Mouse (Mus musculus) fibroblast of lung, adult 2 months (primary cell): ENCODE results near the gene Prkch.

Experiments used
- DNase-seq: peaks from one replicate; pipeline ENCODE4 v3.0.0-alpha.2; 2011; ENCODE audit warnings: low read depth

The Prkch gene

DNA sequence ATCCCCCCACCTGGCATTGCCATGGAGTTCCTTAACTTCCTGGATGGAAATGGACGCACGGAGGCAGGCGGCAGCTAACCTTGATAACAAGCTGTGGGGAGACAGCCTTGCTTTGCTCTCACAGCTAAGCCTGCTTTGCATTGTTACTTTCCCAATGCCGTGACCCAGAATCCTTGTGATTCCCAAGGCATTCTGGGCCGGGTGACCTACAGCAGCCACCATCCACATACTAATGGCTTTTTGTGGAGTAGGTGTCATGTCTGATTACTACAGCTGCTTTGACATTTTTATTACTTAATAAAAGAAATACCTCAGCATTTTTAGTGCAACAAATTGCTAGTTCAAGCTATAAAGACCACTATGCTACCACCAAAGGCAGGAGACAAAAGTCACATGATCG, 177.4 kb downstream of the Prkch start:
- no peak for DNase-seq

DNA sequence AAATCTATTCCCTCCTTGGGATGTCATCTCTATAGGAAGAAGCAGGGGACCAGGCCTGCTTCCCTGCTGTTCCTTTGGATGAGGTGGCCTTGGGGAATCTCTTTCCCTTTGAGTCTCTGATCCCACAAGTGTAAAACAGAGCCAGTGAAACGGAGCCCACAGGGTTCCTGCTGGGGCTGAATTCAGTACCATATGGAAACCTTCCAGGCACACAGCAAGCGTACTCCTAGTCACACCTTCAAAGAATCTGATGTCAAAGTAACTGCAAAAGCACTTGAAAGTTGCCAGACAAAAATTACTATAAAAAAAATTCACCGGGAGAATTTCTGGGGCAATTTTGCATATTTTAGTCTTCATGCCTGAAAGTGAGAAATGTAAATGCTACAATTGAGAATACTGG, 178.2 kb downstream of the Prkch start:
- no peak for DNase-seq

DNA sequence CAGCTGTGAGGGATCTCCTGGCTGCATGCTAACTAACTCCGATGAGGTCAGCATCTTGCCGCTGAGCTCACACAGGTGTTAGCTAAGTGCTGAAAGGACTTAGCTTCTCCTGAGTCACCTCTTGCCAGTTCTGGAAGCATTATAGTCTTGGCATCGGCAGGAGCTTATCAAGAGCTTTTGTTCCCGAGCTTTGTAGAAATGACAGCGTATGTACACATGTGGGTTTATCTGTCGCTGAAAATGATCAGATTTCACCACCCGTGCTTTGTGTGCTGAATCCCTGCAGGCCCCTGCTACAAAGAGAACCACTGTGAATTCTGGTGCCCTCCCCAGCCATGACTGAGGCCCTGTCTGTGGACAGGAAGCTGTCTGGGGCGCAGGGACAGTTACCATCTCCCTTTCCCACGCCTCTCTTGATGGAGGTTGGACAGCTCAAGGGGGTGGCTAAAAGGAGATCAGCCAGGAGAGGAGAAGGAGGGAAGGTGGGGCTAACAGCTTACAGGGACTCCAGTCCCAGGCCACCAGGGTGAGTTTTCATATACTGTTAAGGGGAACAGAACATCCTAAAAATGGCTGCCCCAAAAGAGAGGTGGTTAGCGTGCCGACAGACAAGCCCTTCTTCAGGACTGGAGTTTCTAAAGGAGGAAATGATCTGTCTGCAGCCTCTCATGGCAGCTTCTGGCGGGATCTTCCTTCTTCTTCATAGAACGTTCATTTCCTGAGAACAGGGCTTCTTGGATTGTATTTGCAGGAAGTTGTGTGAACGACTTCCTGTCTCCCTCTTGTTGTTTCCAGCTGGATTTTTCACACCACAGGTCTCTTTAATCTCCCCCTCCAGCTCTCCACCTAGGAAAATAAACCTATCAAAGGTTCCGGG, 180.3 kb downstream of the Prkch start:
- no peak for DNase-seq

DNA sequence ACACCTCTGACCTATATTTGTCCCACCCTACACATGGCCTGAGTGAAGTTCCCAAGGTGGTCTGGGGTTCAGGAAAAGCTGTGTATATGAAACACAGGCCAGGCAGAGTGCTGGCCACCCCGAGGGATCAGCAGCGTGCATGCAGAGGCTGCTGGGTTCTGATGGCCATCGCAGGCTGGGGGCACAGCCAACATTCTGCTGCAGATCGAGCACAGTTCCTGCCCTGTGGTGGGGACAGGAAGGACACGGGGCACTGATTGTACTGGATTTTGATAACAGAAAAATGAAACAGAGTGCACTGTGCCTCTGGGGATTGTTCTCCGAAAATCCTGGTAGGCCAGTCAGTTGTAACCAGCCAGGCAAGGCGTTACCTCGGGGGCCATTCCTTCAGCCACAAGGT, 181.6 kb downstream of the Prkch start:
- no peak for DNase-seq

DNA sequence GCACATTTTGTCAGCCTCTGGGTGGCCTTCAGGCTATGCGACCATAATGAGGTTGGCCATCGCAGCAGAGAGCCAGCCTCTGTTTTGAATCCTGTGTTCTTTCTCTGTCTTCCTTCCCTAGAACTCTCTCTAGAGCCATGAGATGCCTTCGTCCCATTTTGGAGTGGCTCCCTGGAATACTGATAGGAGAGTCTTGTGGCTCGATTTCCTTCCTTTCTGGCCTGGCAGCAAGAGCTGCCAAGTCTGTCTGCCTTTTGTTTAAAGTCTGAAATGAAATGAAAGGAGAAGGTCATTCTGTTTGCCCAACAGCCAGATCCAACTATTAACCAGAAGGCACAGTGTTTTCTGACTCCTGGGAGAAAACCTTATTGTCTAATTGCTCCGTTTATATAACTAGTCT, 184.2 kb downstream of the Prkch start:
- no peak for DNase-seq

DNA sequence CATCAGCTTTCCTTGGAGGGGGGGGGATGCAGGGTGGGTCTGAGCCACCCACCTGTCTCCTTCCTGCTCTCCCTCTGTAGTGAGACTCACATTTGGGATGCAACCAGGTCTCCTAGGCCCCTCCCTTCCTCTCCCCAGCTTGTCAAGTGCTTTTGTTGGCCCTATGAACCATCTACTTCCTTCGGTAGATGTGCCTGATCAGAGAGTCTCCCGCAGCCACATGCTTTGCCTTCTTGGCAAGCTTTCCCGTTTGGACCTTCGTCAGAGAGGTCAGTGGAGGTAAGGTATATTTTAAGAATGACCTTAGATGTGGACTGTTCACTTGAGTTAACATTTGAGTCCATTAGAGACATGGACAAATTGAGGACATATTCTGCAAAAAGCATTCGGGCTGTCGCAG, 184.9 kb downstream of the Prkch start:
- no peak for DNase-seq

DNA sequence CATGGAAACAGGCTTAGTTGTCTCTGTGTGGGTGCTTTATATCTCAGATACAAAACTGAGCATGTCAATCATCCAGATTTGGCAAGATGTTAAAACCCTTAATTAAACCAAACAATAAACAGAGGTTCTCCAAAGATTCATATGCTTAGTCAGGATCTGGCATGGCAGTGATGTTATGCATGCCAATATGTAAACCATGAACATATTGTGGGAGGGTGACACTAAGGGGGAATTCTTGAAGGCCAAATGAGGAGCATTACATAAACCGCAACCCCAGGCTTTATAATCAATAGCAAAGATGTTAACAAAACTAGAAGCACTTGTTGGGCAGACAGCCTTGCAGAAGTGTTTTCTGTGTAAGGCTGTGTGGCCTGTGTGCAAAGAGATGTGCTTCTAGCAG, 186.2 kb downstream of the Prkch start:
- no peak for DNase-seq

DNA sequence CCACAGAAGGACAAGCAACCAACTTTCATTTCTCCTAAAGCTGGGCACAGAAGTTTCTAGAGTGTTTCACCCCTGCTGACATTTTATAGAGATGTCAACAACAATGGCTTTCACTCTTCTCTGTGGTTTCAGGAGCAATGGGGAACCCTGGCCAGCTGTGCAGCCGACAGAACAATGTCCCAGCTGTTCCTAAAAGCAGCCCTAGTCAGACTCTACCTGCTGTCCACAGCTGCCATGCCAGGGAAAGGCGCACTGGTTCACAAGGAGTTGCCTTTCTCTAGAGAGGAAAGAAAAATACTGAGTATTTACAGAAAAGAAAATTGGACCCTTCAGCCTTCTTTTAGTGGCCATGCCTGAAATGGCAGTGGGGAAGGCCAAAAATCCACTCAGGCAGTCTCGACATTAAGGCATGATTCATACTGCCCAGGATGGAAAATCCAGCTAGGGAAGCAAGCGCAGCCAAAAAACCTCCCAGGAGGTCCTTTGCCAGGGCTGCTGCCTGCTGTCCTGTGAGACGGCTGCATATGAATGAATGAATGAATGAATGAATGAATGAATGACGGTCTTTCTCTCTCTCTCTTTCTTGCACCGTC, 190.3 kb downstream of the Prkch start:
- peak; percentile 93 for DNase-seq

DNA sequence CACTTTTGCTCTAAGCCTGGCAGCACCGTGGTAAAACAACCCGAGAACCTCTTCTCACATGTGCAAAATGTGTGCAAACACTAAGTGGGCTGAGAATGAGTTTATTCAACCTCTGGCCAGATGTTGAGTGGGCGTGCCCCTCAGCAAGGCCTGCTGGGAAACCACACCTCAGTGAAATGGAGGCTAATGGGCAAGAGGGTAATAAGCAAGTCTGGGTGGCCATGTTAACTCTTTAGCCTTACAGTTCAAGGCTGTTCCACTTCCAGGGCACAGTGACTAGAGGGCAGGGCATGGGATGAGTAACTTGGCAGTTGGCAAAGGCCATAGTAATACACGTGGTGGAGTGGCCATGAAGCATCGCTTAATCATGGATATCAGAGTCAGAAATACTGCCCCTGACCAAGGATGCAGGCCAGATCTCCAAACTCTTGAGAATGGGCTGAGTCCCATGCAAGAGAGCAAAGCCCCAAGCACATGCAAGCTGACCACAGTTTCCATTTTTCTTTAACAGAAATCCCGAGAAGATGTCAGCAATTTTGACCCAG, 191.9 kb downstream of the Prkch start:
- no peak for DNase-seq

DNA sequence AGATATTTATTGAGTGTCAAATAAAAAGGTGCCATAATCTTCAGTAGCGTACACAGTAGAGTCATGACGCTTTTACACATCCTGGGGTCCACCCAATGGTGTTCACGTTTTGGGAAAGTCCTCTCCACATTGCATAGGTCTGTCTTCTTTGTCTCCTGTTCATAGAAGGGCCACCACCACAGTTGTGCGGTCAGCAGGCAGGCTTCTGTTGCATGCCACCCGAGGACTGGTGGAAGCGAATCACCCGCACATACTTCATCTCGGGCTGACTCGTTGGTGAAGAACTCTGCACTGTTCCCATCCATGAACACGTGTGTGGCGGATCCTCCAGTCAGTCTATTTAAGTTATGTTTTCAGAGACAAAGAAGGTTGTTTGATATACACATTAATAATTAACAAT, 193.1 kb downstream of the Prkch start:
- DNase-seq: no peak

DNA sequence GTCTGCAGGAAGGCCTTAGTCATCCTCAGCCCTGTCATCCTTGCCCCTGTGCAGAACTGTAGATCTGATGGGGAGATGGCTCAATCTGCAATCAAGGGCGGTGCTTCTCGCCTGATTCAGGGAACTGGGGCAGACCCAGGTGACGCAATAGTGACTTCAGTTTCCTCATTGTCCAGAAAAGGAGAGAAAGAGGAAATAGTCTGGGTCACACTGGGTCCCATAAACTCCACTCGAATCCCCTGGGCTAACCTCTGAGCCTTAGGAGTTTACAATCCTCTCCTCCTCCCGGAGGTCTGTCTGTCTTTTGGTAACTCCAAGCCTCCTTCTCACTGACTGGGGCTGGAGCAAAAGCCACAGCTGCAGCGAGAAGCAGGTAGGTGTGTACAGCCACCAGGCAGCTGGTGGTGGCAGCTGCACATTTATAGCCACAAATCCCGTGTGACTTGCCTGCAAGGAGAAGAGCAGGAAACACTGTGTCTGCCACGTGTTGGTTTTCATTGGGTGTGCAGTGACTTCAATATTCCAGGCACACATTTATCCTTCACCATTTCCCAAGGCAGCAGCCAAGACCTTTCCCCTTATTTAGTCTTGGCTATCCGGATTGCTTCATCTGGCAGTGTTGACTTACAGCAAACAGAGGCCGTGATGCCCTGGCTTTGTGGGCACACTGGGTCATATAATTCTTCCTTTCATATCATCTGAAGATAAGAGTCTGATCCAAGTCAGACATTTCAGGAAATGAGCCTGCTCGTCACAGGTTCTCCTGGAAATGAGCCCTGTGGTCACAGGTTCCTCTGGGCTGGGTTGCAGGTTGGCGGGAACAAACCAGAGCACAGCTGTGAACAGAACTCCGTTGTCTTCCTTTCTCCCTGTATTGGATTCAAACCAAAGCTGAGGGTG, 195.0 kb downstream of the Prkch start:
- DNase-seq: peak; percentile 92

DNA sequence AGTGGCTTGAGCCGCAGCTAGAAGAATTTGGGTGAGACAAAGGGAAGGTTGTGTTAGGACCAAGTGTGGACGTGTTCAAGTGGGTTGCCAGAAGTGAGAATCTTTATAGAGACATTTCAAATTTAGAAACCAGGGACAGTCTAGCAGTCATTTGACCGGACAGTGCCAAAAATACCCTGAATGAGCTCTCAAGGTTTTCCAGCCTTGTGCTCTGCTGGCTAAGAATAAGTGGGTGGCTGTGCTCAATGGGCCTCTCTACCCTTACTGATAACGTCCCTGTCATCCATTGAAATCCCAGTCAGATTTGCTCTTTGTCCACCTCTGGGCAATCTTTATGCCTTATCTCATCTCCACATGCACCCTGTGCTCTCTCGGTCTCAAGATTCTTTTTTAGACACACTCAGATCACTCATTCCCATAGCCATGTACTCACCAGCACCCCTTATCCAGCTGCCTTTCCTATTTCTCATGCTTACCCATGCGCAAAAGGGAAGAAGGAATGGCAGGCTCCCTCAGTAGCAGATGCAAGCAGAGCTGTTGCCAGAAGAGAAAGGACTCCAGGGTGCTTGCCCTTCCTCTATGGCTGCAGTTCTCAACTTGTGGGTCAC, 196.9 kb downstream of the Prkch start:
- no peak for DNase-seq

DNA sequence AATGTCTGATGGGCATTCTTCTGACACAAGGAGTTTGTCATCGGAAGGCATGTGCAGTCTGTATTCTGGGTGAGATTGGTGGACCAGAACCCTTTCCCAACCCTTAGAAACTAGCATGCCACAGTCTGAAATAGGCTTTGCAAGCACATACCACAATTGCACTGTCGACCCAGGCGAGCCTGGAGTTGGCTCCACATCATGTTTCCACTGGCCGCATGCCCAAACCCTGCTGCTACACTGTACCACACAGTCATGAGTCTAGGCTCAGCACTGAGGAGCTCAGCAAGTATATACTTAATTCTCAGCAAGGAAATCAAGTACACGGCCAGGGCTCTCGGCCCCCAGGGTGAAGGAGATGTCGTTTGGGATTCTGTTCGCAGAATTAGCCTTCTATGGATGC, 202.3 kb downstream of the Prkch start:
- DNase-seq: peak; percentile 99

DNA sequence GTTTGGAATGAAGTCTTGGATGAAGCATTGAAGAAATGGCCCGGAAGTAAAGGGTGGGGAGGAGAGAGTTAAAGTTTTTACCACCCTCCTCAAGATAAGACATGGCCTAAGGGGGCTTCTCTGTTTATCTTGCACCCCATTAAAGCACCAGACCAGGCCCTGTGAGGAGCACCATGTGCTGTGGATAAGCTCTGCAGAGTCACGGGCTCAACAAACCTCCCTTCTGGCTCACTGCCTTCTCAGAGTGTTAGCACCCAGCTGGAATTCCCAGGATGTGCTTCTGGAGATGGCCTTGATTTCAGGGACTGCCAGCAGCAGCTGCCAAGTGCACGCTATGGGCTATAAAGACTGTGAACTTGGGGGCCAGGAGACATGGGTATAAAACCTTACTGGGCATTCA, 204.3 kb downstream of the Prkch start:
- DNase-seq: no peak

DNA sequence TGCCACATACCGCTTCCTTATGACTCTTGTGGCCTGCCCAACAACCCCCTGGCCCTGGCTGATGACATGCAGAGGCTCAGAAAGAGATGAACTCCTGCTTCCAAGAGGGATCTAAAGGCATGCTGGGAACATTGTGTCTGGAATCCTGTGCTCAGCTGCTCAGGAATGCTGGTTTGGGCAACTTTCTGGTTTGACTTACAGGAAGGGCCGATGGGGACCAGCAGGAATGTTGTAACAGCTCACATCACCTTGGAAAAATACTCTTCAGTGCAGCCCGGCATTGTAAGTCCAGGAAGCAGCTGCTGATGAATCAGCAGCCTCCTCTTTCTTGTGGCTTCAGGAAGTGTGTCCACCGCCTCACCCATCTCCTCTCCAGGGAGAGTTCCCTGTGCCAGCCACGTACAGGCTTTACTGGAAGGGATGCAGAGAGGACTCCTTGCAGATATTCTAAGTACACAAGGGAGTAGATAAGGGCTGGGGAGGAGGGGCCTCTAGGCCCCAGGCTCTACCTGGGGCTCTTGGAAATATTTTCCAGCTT, 206.0 kb downstream of the Prkch start:
- DNase-seq: peak; percentile 98

DNA sequence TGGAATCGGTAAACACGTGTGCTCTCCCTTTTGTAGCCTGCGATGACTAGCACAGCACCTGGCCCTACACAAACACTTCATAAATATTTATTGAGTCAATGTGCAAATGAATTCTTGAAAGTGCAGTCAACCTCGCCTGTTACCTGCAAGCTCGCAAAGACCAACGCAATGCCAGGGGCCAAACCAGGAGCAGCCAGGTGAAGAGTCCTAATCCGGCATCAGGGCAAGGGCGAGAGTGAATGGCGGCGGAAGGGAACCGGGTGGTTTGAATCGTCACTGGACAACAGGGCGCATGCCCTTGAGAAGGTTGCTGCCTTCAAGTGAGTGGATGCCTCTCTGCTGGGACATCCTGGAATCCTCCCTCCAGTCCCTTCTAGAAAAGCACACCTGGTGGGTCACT, 208.6 kb downstream of the Prkch start:
- no peak for DNase-seq

DNA sequence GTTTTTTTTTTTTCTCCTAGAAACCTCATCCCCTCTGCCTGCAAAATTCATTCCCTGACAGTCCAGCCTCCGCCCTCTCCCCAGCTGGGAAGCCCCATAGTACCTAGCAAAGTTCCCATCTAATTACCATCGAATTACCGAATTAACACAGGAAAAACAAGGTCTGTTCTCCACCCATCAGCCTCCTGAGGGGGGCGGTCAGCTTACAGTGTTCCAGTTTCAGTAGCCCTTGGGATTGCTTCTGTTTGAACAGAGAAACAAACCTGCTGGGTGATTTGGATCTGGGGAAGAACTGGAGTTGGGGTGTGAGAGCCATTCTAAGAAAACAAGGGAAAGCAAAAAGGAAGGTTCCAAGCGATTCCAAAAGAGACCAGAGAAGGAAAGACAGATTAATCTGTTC, 209.1 kb downstream of the Prkch start:
- DNase-seq: no peak

DNA sequence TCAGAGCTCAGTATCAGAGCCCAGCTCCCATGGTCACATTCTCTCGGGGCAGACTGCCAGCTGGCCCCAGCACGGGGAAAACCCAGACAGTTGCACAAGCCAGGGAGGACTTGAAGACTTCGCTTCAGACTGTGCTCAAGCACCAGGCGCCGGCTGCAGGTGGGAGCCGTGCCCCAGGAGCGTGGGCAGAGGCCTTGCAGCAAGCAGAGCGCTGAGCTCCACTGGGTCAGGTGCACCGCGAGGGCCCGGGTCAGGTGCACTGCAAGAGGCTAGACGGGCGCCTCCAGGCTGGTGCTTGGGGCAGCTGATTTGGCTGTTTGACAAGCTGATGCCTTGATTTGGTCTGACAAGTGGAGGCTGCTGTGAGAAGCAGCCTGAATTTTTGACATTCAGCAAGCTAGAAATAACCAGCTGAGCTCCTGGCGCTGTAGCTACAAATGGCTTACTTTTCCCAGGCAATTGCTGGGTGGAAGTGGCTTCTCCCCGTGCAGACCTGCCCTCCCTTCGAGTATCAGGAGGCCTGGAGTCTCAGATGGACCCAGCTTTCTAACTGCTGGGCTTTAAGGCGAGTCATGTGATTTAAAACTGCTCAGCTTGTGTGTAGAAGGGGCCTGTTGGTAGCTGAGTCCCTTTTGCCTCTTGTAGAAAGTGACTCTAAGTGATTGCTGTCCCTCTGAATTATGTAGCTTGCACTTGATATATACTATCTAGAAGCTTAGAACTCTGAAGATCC, 209.7 kb downstream of the Prkch start:
- DNase-seq: peak; percentile 95

DNA sequence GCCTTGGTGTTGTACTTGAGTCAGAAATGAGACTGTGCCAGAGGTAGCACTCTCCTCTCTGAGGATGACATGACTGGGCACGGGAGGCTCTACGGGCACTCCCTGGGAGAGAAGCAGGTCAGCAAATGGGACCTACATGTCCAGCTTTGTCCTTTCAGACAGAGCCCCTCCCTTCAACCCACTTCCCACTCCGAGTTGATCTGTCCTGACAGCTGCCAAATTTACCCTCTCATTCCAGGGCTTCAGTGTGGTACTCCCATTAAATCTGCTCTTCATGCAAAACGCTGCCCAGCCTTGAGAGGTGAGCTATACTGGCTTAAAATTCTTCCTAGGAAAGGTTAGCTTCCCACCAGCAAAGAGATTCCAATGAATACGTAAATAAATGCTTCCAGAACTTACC, 215.1 kb downstream of the Prkch start:
- DNase-seq: no peak

DNA sequence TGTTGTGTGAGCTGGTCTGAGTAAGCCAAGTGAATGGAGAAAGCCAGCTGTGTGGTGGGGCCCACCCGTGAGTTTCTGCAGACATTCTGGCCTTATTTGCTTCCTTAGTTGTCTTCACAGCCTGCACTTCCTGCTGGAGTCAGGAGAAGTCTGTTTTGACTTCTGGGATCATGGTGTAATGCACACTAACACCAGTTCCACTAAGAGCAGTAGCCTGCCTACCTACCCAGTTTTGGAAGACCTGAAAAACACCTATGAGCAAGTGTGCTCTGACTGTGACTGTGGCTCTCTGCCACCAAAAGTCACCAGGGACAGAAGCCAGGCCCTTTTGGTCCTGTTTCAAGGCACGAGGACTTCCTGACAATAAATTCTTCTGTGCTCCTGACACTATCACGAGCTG, 216.3 kb downstream of the Prkch start:
- no peak for DNase-seq

DNA sequence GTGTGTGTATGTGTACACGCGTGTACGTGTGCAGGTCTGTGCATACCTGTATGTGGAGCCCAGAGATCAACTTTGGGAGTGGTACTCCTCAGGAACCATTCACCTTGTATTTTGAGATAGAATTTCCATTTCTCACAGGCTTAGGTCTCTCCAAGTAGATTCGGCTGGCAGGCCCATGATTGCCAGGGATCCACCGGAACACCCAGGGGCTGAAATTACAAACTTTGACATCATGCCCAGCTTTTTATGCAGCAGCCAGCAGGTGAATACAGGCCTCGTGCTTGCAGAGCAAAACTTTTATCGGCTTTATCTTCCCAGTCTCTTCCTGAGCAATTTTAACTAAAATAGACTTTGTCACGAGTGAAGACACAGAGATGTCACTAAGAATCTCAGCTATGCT, 217.2 kb downstream of the Prkch start:
- DNase-seq: no peak
